Mouse (Mus musculus) A20 (cell line): ENCODE measurements around the gene Fam92b.

Source experiments
- DNase-seq: peaks from one replicate; pipeline ENCODE4 v3.0.0-alpha.2; 2011; ENCODE audit warnings: low read depth, low spot score

Fam92b gene

DNA sequence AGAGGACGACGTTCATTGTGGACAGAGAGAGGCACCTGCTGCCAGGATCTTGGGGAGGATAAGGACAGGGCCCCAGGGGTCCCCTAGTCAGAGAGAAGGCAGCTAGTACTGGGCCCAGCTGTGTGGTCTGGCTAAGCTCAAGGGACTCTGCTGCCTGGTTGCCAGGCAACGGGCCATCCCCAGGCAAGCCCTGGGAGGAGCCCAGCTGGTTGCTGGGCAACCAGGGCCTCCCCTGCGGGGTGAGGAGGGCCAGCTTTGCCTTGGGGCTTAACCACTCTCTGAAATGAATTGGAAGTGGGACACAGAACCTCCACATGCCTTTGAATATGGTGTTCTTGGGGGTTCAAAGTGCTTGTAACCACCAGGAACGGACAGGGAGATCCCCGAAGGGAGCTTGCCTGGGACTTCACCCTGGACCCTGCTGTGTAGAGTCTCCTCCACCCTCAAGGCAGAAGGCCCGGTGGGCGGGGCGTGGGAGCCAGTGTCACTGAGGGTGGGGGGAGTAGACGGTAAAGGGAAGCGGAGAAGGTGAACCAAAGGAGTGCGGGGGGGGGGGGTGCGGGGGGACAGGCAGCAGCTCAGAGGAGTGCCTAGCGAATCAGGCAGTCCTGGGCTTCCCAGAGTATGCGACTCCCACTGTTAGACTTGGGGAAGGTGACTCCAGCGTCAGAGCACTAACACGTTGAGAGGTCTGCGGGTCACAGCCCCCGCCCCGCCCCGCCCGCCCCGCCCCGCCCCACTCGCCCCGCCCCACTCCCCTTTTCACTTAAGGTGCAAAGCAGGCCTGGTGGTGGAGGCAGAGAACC lies at the start of gene Fam92b:
Fam92b (minus strand) TSS at position 149 of the 806 bp plus-strand sequence.
- DNase-seq = peak; percentile 92

DNA sequence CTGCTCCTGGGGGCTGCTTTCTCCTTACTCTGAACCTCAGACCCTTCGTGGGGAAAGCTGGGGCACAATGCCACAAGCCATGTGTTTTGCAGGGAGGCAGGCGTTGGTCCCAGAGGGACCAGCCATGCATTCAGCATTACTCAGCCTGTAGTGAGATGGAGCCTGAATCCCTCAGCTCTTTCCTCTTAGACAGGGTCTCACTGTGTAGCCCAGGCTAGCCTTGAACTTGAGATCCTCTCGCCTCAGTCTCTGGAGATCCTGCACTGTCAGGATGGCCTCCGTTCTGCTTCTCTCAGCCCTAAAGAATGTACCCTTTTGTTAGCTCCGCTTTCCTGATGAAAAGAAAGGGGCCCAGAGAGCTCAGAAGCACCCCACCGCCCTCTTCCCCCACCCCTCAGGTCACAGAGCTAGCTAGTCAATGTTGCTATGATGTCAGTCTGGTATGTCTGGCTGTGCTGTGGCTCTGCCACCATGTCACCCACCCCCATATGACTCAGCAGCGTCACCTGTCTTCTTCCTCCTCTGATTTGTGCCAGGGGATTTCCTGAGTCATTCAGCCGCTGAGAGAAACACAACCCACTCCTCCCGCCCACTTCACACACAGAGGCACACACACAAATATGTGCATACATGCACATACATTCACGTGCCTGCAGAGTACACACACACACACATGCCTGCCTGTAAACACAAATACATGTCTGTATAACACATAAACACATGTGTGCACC lies 48.3 kb upstream of the Fam92b start:
- peak; percentile 86 for DNase-seq

GRCm38 (mm10) chr8:120224521-120225420 lies 47.5 kb upstream of the Fam92b start:
- peak; percentile 71 for DNase-seq

- no peak for DNase-seq
These were observed 45.3 kb upstream of the Fam92b start for GRCm38 (mm10) chr8:120222548-120222947.

DNA sequence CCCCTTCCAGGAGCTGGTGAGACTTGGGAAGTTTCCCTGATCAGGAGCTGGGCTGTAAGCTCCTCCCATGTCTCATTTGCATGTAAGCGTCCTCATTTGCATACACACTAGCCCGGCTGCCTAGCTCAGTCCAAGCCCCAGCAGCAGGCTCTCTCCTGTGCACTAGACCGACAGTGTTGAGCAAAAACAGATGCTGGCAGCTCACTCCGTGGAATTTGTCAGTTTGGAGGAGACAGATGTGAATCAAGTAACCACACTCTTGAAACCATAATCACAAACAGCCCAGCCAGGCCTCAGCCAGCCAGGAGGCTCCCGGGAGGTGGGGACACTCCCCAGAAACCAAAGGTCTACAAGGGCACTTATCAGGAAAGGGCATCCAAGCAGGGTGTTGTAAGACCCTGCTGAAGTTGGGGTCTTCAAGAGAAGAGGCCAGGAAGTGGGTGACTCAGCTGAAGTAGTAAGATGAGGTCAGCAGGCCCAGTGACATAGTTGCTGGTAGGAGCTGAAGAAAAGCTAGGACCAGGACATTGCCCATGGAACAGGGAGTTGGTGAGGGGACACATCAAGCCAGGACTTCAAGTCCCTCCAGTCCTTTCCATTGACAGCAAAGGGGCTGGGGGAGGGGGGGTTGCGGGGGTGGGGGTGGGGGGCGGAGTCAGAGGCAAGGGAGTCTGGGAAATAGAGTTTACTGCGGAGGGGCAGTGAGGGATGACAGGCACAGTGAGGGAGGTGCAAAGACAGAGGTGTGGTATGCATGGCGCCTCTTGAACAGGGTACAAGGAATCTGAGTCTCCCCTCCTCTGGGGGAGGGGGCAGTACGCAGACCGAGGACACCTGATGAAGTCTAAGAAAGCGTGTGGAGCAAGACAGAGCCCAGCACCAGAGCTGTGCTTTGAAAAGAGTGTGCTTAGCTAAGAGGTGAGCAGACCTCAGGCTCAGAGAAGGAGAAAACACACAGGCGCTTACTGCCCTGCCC lies 39.9 kb upstream of the Fam92b start:
- DNase-seq = peak; percentile 86

GRCm38 (mm10) chr8:120215416-120216141 lies 38.3 kb upstream of the Fam92b start:
- DNase-seq = peak; percentile 90

DNA sequence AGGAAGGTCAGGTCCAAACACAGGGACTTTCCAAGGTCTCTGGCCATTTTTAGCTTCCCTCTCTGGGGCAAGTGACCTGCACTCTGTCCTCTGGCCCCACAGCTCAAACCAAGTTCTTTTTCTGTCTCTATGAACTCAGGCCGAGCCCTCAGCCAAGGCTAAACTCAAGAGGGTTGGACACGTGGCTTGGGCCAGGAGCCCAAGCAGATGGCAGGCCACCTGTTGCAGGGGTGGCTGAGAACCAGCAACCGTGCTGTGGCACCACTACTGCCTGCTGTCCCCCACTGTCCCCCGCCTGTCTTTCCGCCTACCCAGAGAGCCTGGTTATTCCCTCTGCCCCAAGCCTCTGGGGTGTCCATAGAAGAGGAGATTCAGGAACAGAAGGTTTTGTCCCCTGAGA lies 36.7 kb upstream of the Fam92b start:
- DNase-seq = peak; percentile 89

GRCm38 (mm10) chr8:120213229-120213628 lies 36.0 kb upstream of the Fam92b start:
- DNase-seq = no peak

DNA sequence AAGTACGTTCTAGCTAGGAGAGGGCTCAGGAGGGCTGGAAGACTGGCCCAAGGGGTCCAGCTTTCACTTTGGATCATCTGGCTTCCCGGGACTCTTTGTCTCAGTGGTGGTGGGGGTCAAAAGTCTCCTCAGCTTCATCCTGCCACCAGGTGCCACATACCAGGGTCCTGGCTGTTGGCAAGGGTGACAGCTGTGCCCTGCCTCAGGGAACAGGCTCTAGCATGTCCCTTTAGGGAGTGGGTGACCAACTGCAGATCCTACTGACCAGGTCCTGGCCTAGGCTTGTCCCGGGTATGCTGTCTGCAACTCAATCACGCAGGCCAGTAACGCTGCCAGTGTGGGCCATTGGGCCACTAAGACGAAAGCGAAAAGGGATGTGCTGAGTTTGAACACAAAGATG lies 35.3 kb upstream of the Fam92b start:
- no peak for DNase-seq

DNA sequence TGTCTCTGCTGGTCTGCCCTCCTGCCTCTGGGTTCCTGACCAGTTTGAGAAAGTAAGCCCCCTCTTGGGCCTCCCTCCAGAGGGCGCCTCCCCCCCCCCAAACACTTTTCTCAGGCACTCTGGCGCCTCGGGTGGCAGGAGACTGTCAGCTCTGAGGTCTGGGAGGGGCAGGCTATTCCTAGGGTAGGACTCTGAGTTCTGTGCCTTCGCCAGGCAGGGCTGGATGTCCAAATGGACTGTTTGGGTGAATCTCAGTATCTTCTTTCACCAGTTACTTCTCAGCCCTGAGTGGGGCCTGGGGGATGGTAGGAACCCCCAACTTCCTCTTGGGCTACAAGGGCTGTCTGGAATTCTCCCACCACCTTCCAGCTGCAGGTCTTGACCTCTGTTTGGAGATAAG lies 34.1 kb upstream of the Fam92b start:
- DNase-seq = no peak

DNA sequence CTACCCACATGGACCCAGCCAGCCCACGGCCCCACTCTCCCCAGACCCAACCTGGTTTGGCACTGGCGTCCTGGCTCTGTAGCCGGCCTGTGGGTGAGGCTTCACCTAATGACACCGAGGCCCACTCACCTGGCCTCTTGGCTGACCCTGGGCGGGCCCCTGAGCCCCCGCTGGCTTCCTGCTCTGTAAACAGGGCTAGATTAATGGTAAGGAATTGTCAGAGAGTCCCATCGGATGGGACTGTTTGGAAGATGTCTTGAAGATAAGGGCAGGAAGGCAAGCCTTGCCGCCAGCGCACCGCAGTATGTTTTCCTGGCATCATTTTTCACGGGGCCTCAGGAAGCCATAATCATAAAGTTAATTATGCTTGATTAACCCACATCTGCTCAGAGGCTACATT lies 30.8 kb upstream of the Fam92b start:
- no peak for DNase-seq

DNA sequence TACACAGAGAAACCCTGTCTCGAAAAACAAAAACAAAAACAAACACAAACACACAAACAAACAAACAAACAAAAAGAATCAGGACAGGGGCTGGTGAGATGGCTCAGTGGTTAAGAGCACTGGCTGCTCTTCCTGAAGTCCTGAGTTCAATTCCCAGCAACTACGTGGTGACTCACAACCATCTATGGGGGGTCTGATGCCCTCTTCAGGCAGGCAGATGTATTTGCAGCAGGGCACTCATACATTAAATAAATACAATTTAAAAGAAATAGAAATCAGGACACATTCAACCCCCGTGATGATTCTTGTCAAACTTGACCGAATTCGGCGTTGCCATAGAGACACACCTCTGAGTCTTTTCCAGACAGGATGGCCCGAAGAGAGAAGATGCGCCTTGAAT lies 30.1 kb upstream of the Fam92b start:
- peak; percentile 28 for DNase-seq

DNA sequence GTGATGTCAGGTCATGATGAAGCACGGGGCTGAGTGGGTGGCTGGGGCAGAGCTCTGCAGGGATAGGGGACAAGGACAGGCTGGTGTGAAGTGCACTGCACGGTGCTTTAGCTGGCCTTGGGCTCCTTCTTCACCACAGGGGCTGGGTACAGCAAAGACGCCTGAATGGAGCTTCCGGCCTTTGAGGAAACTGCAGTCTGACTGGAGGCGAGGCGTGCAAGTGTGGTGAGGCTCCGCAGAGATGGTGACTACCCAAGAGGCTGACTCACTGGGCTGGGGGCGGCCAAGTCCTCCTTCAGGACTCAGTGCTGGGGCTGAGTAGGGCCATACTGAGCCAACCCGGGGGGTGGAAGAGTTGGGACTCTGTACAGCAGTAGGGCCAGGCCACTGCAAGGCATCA lies 28.6 kb upstream of the Fam92b start:
- DNase-seq = no peak

- no peak for DNase-seq
These were observed 27.6 kb upstream of the Fam92b start for GRCm38 (mm10) chr8:120204736-120205360.

DNA sequence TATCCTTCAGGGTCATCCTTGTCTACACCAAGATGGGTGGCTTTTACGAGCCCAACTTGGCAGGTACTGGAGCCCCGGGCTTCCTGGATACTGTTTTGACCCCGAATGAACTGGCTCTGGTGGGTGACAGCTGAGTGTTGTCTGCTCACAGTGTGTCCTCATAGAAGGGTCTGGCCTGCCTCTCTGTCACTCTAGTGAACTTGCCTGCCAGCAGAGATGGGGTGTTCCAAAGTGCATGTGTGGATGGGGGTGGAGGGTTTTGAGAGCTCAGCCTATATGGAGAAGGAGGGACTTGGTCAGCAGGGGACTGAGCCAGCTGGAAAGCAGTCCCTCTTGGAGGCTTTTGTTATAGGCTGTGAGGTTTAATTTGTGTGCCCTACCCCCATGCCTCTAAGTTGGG lies 25.3 kb upstream of the Fam92b start:
- DNase-seq = no peak

DNA sequence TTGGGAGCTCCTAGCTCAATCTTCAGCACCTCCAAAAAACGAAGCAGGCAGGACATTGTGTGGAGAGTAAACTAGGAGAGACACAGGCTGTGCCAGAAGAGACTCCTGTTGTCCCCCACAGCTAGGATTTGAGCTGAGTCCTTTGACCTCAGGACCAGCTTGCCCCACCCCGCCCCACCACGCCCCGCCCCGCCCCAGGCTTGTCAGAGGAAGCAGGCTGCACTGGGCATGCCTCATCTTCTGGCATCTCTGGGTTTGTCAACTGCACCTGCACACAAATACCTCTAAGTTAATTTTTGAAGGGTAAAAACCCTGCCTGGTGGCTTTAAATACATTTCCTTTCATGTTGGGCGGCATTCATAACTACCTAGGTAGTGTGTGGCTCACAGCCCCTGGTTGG lies 24.1 kb upstream of the Fam92b start:
- DNase-seq = peak; percentile 83

GRCm38 (mm10) chr8:120192118-120192517 lies 14.9 kb upstream of the Fam92b start:
- DNase-seq = no peak

DNA sequence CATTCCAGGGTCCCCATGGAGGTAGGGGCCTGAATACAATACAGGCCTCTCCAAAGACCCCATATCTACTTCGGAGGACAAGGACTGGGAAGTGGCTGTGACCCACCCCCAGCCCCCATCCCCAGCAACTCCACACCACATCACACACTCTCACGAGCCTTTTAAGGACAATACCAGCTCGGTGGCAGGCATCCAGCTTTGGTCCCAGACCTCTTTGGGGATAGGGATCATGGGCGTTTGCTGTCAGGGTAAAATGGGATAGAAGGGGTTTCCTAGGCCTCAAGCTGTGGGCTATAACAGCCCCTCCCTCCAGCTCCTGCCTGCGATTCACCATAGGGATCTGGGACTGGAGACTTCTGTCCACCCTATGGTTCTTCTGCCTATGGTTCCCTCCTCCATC lies 14.4 kb upstream of the Fam92b start:
- no peak for DNase-seq

- DNase-seq = no peak
These were observed 13.6 kb upstream of the Fam92b start for GRCm38 (mm10) chr8:120190810-120191413.
